Mouse (Mus musculus): ENCODE data around the gene Zbtb8b. TPM values are rescaled to one million over a fixed set of nuclear protein-coding genes. Genes with fewer than 3 reads are reported as not detected.
"Not testable (repeated sequence)": the region's sequence is repeated elsewhere in the genome, so short reads cannot be mapped to it uniquely, and the experiment has no call there.

Gene Zbtb8b
- total RNA-seq (2017): not detected in 2 replicates

DNA sequence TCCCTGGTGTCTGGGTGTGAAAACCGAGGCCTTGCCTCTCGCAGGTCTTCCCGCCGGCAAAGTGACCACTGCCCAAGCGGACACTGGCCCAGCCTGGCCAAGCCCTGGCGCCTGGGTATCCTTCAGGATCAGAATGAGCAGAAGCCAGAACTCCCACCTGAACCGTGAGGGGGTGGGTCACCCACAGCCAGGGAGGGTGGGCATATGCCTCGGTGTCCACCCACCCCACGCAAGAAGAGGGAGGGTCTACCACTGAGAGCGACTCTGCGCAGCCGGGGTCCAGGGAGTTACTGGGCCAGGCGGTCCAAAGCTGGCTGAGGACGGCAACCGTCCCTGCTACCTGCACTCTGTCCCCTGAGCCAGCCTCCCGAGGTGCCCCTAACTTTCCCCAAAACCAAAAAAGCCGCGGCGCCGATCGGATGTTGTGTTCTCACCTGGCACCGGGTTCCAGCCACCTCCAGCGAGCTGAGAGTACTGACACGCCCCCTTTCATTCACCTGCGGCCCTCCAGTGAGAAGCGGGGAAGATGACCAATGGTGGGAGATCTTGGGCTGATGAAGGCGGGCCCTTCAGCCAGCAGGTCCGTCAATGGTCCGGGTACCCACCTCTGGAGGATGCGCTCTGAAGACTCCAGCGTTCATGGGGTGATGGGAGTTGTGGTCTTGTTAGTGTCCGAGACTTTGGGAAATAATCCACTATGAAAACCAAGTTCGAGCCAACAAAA, at the start of gene Zbtb8b:
Zbtb8b (minus strand) TSS at position 514 of the 724 bp plus-strand sequence.
- ATAC-seq (replicated peaks; ENCODE audit: low read depth, poor library complexity, severe bottlenecking): no peak

DNA sequence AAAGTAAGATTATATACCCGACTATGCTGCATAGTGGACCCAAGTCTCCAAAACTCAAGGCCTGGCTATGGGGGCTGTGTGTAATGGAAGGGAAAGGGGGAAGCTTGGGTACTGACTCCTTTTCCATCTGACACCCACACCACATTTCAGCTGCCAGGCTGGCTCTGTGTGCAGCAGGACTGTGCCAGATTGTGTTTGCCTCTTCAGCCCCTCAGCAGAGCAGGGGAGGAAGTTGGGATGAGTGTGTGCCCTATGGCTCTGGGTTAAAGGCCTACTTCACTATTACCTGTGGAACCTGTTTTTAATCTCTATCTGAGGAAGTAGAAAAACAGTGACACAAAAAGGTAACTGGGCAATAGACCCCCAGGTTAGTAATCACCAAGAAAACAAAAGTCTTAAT, 40.4 kb upstream of the Zbtb8b start:
- no peak for ATAC-seq (replicated peaks; ENCODE audit: low read depth, poor library complexity, severe bottlenecking)

DNA sequence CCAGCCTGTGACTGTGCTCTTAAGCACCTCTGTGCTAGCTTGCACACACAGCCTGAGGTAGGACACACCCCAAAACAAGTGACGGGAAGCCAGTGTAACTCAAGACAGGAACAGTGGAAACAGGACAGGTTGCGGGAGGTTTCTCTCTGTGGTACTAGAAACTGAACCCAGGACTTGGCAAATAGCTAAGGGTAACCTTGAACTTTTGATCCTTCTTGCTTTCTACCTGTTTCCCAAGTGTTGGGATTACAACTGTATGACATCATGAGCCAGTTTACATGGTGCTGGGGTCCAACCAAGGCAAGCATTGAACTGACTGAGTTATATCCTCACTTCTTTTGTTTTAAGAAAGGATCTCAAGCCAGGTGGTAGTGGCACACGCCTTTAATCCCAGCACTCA, 39.2 kb upstream of the Zbtb8b start:
- ATAC-seq (replicated peaks; ENCODE audit: low read depth, poor library complexity, severe bottlenecking): no peak

DNA sequence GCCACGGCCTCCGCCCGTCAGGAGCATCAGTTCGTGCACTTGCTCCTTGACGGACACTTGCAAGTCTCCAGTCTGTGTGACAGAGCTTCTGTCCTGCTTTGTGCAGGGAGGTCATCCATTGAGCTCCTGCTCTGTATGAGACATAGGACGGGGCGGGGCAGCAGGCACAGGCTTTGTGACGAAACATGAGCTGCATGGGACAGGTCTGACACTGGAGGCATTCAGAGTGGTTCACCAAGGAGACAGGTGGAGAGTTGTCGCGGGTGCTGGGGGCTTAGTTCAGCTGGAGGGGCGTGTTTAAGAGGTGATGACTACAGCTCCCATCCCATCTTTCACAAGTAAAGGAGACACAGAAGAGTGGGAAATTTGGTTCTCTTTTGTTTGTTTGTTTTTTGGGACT, 35.4 kb upstream of the Zbtb8b start:
- no peak for ATAC-seq (replicated peaks; ENCODE audit: low read depth, poor library complexity, severe bottlenecking)

DNA sequence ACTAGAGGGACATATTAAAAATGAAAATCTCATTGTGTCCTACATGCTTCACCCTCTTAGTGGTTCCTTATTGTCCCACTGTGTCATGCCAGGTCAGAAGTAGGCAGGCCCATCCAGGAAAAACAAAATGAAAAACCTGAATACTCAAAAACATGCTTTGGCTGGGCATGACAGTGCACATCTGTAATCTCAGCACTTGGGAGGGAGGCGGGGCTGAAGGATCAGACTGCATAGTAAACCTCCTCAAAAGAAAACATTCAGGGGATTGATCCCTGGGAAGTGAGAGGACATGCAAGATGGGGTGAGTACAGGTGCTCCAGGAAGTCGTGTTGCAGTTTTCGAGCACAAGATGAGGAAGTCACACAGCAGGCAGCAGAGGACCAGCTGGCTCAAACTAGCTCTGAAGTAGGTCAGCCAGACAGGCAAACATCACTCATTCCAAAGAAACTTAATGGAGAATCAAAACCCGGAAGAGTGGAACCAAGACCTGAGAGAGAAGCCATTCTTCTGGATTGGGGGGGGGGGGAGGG, 23.7 kb upstream of the Zbtb8b start:
- no peak for ATAC-seq (replicated peaks; ENCODE audit: low read depth, poor library complexity, severe bottlenecking)

DNA sequence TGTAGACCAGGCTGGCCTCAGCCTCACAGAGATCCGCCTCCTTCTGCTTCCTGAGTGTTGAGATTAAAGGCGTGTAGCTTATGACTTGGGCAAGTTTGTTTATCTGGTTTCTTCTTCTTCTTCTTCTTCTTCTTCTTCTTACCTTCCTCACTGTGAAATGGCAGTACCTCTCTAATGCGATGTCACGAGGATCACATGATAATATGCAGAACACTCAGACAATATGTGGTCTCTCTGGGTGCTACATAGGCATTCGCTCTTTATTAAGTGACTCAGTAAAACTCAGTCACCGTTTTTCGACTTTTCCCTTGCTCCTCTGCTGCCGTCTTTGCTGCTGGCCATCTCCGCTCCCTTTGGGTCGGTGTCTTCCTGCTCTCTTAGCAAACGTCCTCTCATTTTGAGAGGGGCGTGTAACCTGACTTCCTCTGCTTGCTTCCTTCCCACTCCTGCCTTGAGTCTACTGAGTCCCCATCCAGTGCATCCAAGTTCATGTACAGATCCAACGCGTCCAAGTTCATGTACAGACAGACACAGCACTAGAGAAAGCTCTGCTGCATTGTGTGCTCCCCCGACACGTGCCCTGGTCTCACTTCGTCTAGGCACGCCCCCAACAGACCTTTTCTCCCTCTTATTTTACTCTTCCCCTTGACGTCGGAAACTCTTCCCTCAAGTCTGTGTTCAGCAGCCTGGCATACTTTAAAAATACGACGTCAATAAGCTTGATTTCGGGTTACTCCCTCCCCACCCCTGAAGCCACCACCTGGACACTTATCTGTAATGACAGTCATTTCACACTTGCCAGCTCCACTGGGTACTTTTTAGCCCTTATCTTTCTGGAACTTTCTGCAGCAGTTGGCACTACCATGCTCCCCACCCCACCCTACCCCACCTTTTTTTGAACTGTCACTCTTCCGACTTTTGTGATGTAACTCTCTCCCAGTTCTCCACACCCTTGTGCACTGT, 22.7 kb upstream of the Zbtb8b start:
- no peak; the same call in 1 of the 2 replicates for ATAC-seq (replicated peaks; ENCODE audit: low read depth, poor library complexity, severe bottlenecking)

DNA sequence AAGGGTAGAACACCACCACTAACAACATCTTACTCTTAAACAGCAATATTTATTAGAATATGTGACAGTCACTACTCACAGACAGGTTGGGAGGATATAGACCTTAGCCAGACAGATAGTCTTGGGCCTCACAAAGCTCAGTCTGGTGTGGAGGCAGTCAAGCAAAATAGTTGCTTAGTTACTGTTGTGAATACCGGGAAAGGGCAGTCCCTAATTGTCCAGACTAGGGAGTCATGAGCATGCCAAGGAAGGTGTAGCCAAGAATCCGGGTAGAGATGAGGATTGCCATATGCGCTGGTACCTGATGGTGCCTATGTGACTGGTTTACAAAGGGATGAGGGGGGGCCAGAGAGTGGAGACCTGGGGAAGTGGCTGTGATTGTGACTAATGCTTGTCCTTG, 21.5 kb upstream of the Zbtb8b start:
- no peak for ATAC-seq (replicated peaks; ENCODE audit: low read depth, poor library complexity, severe bottlenecking)

DNA sequence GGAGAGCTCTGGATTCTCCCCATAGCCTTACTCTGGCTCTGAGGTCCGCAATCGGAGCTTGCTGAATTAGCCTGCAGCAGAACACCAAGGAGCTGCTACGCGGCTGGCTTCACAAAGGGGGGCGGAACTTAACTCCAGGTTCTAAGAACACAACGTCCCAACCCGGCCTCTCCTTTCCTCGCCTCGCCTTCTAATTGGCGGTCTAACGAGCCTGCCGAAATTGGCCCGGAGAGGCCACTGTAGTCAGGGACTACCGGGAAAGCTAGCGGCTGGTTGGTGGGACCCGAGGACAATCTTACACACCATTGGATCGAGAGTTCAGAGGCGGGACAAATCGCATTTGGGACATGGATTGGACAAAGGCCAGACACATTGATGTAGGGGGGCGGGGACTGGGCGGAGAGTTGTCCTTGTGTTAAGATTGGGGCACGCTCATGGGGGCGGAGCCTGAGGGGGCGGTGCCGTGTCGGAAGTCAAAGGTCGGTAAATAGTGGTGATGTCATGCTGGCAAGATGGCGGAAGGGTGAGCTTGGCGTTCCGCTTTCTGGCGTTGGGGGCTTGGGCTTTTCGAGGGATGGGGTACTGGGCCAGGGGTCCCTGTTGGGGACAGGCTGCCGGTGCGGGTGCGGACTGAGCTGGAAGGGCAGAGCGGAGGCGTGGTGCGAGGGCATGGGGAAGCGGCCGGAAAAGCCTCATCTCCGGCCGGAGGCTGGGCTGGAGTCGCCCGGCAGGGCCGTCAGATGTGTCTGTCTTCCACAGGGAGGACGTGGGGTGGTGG, 20.7 kb upstream of the Zbtb8b start, which contains the start of gene Bsdc1:
Bsdc1 (plus strand) TSS at position 399 of the 778 bp plus-strand sequence.
- ATAC-seq (replicated peaks; ENCODE audit: low read depth, poor library complexity, severe bottlenecking): peak; percentile 92

DNA sequence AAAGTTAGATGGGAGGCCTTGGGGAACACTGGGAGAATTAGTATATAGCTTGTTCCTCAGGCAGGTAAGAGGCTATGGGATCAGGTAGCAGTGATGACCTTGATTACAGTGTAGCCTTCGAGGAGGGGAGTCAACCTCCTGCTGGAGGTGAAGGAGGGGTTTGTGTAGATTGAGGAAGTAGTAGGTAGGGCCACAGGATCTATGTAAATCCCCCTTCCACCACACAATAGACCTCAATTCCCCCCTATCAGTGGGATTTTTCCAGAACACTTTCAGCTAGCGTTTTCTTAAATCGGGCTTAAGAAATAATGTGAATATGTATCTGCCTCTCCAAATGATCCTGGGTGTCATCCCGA, 20.2 kb upstream of the Zbtb8b start:
- 0 out of 2 replicates have a peak, but pooled peaks have one; percentile 15 for ATAC-seq (replicated peaks; ENCODE audit: low read depth, poor library complexity, severe bottlenecking)

DNA sequence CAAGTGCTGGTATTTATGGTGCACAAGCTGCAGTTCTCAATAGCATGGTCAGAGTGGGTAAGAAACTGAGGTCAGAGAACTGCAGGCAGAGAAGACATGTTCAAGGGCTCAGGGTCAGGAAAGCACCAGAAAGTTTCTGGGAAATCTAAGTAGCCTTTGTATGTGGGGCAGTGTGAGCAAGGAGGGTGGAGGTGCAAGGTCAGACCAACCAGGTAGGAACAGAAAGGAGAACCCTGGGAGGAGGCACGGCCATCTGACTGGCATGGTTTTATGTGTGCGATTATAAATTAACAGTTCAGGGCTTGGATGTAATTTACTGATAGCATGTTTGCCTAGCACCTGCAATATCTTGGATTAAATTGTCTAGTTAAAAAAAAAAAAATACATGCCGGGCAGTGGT, 19.1 kb upstream of the Zbtb8b start:
- no peak for ATAC-seq (replicated peaks; ENCODE audit: low read depth, poor library complexity, severe bottlenecking)

DNA sequence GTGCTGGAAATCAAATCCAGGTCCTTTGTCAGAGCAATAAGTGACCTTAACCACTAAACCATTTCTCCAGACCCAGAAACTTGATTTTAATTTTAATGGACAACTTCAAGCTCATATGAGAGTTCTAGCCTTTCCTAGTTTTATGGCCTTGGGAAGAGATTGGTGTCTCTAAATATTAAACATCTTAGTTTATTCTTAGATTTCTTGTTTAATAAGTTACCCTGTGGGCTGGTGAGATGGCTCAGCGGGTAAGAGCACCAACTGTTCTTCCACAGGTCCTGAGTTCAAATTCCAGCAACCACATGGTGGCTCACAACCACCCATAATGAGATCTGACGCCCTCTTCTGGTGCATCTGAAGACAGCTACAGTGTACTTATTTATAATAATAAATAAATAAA, 16.7 kb upstream of the Zbtb8b start:
- ATAC-seq (replicated peaks; ENCODE audit: low read depth, poor library complexity, severe bottlenecking): not testable (repeated sequence)

DNA sequence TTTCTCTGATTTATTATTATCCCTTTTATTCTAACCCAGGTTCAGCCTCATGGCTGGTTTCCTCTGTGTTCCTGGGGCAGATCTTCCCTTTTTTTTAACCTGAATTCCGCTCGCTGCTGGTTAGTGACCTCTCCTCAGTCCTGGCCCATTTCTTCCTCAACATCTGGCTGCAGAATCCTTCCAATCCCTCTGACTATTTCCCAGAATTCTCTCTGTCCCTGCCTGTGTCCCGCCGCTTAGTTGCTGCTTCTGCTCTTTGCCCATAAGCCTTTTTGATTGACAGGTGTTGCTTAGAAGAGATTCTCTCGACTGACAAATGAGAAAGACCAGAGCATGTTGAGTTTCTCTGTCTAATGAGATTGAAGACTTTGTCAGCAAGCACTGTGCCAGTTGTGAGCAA, 15.5 kb upstream of the Zbtb8b start:
- ATAC-seq (replicated peaks; ENCODE audit: low read depth, poor library complexity, severe bottlenecking): no peak

DNA sequence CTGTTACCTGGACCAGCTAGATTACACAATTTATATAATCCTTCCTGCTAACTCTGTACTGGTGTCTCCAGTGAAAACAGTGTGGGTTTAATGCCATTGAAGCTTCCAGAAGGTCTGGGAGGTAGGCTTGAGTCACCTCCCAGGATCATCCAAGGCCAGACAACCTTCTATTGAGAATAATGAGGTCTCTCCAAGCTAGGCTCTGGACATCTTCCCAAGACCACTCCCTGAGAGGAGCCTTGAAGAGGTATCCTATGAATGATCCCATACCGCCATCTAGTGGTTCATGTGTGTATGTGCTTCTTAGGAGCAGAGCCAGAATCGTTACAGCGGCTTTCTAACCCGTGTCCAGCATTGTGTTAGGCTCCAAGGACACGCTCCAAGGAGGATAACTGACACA, 14.6 kb upstream of the Zbtb8b start:
- peak; percentile 92 for ATAC-seq (replicated peaks; ENCODE audit: low read depth, poor library complexity, severe bottlenecking)

DNA sequence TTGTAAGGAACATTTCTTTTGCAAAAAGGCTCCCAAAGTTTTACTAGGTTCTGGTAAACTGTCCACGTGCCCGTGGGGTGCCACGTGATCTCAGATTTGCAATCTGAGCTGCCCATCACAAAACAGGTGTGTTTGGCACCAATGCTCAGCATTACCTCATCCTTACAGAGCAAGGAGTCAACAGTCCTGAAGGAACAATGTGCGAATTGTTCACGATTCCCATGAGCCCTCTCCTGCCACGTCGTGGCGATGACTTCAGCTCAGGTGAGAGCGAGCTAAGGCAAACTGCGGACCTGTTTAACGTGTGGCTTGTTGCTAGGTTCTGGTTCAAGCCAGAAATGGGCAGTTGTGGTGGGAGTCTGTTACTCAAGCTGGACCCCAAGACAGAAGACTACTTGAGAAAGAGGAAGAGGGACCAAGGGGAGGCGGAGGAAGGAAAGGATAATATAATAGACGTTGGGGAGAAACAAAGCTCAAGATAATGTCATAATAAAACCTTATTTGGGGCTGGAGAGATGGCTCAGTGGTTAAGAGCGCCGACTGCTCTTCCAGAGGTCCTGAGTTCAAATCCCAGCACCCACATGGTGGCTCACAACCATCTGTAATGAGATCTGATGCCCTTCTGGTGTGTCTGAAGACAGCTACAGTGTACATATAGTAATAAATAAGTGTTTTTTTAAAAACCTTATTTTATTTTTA, 11.0 kb upstream of the Zbtb8b start:
- no peak for ATAC-seq (replicated peaks; ENCODE audit: low read depth, poor library complexity, severe bottlenecking)

DNA sequence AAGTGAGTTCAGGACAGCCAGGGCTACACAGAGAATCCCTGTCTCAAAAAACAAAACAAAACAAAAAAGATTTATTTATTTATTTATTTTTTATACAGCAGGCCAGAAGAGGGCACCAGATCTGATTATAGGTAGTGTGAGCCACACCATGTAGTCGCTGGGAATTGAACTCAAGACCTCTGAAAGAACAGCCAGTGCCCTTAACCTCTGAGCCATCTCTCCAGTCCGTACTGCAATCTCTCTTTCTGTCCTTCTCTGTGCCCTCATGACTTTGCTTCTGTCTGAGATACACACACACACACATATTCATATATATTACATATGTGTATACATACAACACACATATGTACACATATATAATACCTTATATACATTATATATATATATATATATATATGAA, 10.2 kb upstream of the Zbtb8b start:
- no peak for ATAC-seq (replicated peaks; ENCODE audit: low read depth, poor library complexity, severe bottlenecking)

DNA sequence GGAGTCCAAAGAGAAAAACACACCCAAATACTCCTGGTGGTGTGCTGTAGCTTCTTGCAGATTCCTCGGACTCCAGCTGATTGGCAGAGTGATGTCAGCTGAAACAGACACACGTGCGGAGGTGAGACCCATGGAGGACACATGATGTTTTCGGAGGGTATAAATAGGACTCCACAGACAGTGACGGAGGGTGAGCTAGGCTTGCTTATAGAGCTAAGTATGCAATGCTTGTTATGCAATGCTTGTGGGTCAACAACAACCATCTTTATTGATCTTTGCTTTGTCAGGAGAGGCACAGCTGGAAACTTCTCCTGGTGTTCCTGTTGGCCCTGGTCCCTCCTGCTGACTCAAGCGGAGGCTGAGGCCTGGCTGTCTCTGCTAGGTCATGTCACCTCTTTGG, 8.1 kb upstream of the Zbtb8b start:
- ATAC-seq (replicated peaks; ENCODE audit: low read depth, poor library complexity, severe bottlenecking): no peak

DNA sequence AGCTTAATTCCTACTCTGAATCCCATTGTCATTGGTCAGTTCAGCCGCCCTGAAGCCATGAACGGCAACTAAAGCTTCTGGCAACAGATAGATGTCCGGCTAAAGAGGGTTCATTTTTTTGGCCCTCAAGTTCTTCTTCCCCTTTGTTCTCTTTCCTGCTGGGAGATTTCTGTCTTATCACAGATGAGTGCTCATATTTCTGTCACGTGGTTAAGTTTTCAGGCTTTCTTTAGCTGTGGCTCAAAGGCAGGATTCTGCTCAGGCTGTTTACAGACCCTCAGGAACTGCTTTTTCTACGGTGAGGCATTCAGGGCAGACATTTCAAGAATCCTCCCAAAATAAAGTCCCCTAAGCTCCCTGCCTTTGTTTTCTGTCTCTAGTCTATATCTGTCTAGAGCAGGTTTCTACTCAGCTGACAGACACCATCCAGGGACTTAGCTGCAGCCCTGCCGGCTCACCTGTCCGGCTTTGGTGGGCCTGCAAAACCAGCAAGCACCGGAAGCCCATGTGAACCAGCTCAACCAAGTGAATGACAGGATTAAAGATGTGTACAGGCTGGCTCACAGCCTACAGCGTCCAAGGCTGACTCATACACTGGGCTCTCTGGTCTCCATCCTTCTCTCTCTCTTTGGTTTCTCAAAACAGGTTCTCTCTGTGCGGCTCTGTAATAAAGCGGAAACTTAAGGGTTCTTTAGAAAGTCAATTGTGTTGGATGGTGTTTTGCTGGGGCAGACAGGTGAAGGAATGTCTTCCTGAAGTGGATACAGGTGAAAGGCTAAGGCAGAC, 7.3 kb upstream of the Zbtb8b start:
- ATAC-seq (replicated peaks; ENCODE audit: low read depth, poor library complexity, severe bottlenecking): no peak

DNA sequence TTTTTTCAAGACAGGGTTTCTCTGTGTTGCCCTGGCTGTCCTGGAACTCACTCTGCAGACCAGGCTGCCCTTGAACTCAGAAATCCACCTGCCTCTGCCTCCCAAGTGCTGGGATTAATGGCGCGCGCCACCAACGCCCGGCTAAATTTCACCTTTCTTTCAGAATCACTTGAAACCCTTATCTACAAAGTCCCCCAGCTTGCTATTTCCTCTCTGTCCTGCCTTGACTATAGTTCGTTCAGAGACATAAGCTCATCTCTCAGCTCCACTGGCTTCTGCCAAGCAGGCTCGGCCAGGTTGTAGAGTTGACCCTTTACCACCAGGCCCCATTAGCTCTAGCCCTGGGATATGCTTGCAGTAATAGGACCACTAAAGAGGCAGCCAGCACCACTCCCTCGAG, 6.7 kb upstream of the Zbtb8b start:
- ATAC-seq (replicated peaks; ENCODE audit: low read depth, poor library complexity, severe bottlenecking): 0 out of 2 replicates have a peak, but pooled peaks have one; percentile 18

DNA sequence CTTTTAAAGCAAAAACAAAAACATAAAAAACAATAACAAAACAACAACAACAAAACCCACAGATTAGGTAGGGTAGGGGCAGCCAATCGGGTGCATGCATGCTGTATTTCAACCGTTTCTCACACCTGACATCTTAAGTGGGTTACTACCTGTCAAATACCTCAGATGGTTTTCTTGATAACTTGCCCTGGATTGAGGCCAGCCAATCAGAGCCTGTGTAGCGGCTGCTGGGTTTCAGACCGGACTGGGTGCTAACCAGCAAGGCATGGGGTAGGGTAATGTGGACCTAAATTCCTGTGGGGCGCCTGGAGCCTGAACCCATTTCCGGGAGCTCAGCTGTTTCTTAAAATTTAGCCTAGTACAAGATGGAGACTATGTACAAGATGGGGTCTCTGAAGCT, 492 bp upstream of the Zbtb8b start:
- no peak for ATAC-seq (replicated peaks; ENCODE audit: low read depth, poor library complexity, severe bottlenecking)

Data from common myeloid progenitor, adult 5-6 weeks (primary cell).